Mouse (Mus musculus) neural tube, embryonic 15.5 days (tissue): ENCODE results near the gene Dtl. TPM values are rescaled to one million over a fixed set of nuclear protein-coding genes. Genes with fewer than 3 reads are reported as not detected.

Experiments
- ATAC-seq: fragments of 200-750 bp; cut with Nextera tagmentation; 2 replicates; pipeline ENCODE4 v1.8.0; 2017; ENCODE audit warnings: mild to moderate bottlenecking, moderate TSS enrichment, moderate library complexity; ENCODE audit not compliant: low FRiP score
- H3K27ac ChIP-seq: fragments of 300-500 bp; sonication (generic); replicated peaks from 2 replicates; pipeline ENCODE4 v1.5.1; 2015; ENCODE audit warnings: mild to moderate bottlenecking, inconsistent platforms
- H3K27me3 ChIP-seq: fragments of 300-500 bp; sonication (generic); replicated peaks from 2 replicates; pipeline ENCODE4 v1.6.1; 2015; ENCODE audit warnings: inconsistent platforms
- H3K36me3 ChIP-seq: fragments of 300-500 bp; sonication (generic); 2 replicates; pipeline ENCODE4 v1.6.1; 2015; ENCODE audit warnings: inconsistent platforms
- H3K4me1 ChIP-seq: fragments of 300-500 bp; sonication (generic); 2 replicates; pipeline ENCODE4 v1.6.1; 2015; ENCODE audit warnings: inconsistent platforms
- H3K4me2 ChIP-seq: fragments of 300-500 bp; sonication (generic); 2 replicates; pipeline ENCODE4 v1.6.1; 2015; ENCODE audit warnings: inconsistent platforms, mild to moderate bottlenecking, moderate library complexity
- H3K4me3 ChIP-seq: fragments of 300-500 bp; sonication (generic); replicated peaks from 2 replicates; pipeline ENCODE4 v1.5.1; 2015; ENCODE audit warnings: mild to moderate bottlenecking, inconsistent platforms
- H3K9ac ChIP-seq: fragments of 300-500 bp; sonication (generic); replicated peaks from 2 replicates; pipeline ENCODE4 v1.6.1; 2015; ENCODE audit warnings: mild to moderate bottlenecking, inconsistent platforms
- H3K9me3 ChIP-seq: fragments of 300-500 bp; sonication (generic); replicated peaks from 2 replicates; pipeline ENCODE4 v1.6.1; 2016; ENCODE audit warnings: inconsistent platforms
- WGBS: fragments of 180-500 bp; shearing (Covaris S2); methylation state at CpG from one replicate; pipeline ENCODE4 v1.1.7; 2015; ENCODE audit warnings: mixed read lengths; 5-methylcytosine and 5-hydroxymethylcytosine counted together
- polyA plus RNA-seq: library from polyadenylated mRNA; unstranded; fragments of >200 nt; fragmentation: Nextera tagmentation; extraction: Ambion mirVana; gene quantifications from 2 replicates; pipeline ENCODE4 v1.2.1, GENCODE M21; 2015

The Dtl gene
- 5.4 and 16.3 TPM in 2 replicates for polyA plus RNA-seq

- H3K27me3 ChIP-seq, result no peaks in the 10 kb centered on the region
- H3K9me3 ChIP-seq, result no peaks in the 10 kb centered on the region
- H3K4me2 ChIP-seq, result peak within 1 kb of the TSS; percentile 99
- H3K4me3 ChIP-seq, result peak within 1 kb of the TSS; percentile 83
- H3K4me1 ChIP-seq, result peaks cover 33% of the 10 kb centered on the region
- peak within 1 kb of the TSS; percentile 67 for H3K9ac ChIP-seq
- H3K27ac ChIP-seq, result peak within 1 kb of the TSS; percentile 95
- peak; percentile 99 for ATAC-seq
- H3K36me3 ChIP-seq, result no peaks in the 10 kb centered on the region
- under 1% methylated on average over 69 of the region's 70 CpGs for WGBS
Measured at GRCm38 (mm10) chr1:191575458-191576247, at the start of gene Dtl, which contains the start of gene Ints7. Gene Dtl (minus strand): TSS chr1:191575544. Gene Ints7 (plus strand): TSS chr1:191575636.

GRCm38 (mm10) chr1:191625026-191625425 is 49.7 kb upstream of the Dtl start:
- H3K27me3 ChIP-seq, result no peaks in the 10 kb centered on the region
- H3K4me3 ChIP-seq, result no peak overlapping the region
- ATAC-seq, result no peak
- H3K4me2 ChIP-seq, result no peak overlapping the region
- H3K9ac ChIP-seq, result no peak overlapping the region
- no peak overlapping the region for H3K27ac ChIP-seq
- H3K4me1 ChIP-seq, result no peaks in the 10 kb centered on the region
- H3K36me3 ChIP-seq, result peaks cover 21% of the 10 kb centered on the region
- H3K9me3 ChIP-seq, result no peaks in the 10 kb centered on the region
- WGBS, result 75% methylated on average over 6 of the region's 6 CpGs

- no peaks in the 10 kb centered on the region for H3K9me3 ChIP-seq
- H3K27ac ChIP-seq, result no peak overlapping the region
- H3K36me3 ChIP-seq, result peaks cover 26% of the 10 kb centered on the region
- no peaks in the 10 kb centered on the region for H3K4me1 ChIP-seq
- WGBS, result 75% methylated on average over 6 of the region's 6 CpGs
- no peak overlapping the region for H3K4me3 ChIP-seq
- no peaks in the 10 kb centered on the region for H3K27me3 ChIP-seq
- no peak overlapping the region for H3K9ac ChIP-seq
- ATAC-seq, result no peak
- H3K4me2 ChIP-seq, result no peak overlapping the region
Measured at GRCm38 (mm10) chr1:191624492-191624891, 49.1 kb upstream of the Dtl start.

- ATAC-seq, result no peak
- H3K4me2 ChIP-seq, result no peak overlapping the region
- H3K9ac ChIP-seq, result no peak overlapping the region
- H3K36me3 ChIP-seq, result peaks cover 42% of the 10 kb centered on the region
- H3K27me3 ChIP-seq, result no peaks in the 10 kb centered on the region
- WGBS, result 94% methylated on average over 8 of the region's 8 CpGs
- no peak overlapping the region for H3K27ac ChIP-seq
- H3K4me3 ChIP-seq, result no peak overlapping the region
- H3K4me1 ChIP-seq, result no peaks in the 10 kb centered on the region
- no peaks in the 10 kb centered on the region for H3K9me3 ChIP-seq
Measured at GRCm38 (mm10) chr1:191622801-191623200, 47.5 kb upstream of the Dtl start.

GRCm38 (mm10) chr1:191621096-191621495 is 45.8 kb upstream of the Dtl start:
- Histone ChIP-seq H3K9me3 (no peaks in the 10 kb centered on the region), H3K4me2 (no peak overlapping the region), H3K9ac (no peak overlapping the region), H3K27me3 (no peaks in the 10 kb centered on the region), H3K4me1 (no peaks in the 10 kb centered on the region), H3K27ac (no peak overlapping the region), H3K4me3 (no peak overlapping the region), H3K36me3 (peaks cover 58% of the 10 kb centered on the region)
- 97% methylated on average over 8 of the region's 8 CpGs for WGBS
- no peak for ATAC-seq

- Histone ChIP-seq H3K27me3 (no peaks in the 10 kb centered on the region), H3K4me1 (no peaks in the 10 kb centered on the region), H3K4me2 (no peak overlapping the region), H3K9me3 (no peaks in the 10 kb centered on the region), H3K4me3 (no peak overlapping the region), H3K36me3 (peaks cover 81% of the 10 kb centered on the region), H3K9ac (no peak overlapping the region), H3K27ac (no peak overlapping the region)
- 91% methylated on average over 12 of the region's 12 CpGs for WGBS
- ATAC-seq, result no peak
Measured at GRCm38 (mm10) chr1:191618067-191618766, 42.9 kb upstream of the Dtl start.

- 94% methylated on average over 3 of the region's 3 CpGs for WGBS
- Histone ChIP-seq H3K4me2 (no peak overlapping the region), H3K27ac (no peak overlapping the region), H3K4me1 (no peaks in the 10 kb centered on the region), H3K9me3 (no peaks in the 10 kb centered on the region), H3K9ac (no peak overlapping the region), H3K27me3 (no peaks in the 10 kb centered on the region), H3K36me3 (peaks cover 87% of the 10 kb centered on the region), H3K4me3 (no peak overlapping the region)
- ATAC-seq, result no peak
Measured at GRCm38 (mm10) chr1:191617589-191617988, 42.2 kb upstream of the Dtl start.

GRCm38 (mm10) chr1:191616245-191616644 is 40.9 kb upstream of the Dtl start:
- Histone ChIP-seq H3K27me3 (no peaks in the 10 kb centered on the region), H3K4me2 (no peak overlapping the region), H3K9me3 (no peaks in the 10 kb centered on the region), H3K9ac (no peak overlapping the region), H3K4me3 (no peak overlapping the region), H3K36me3 (peaks cover 88% of the 10 kb centered on the region), H3K27ac (no peak overlapping the region), H3K4me1 (no peaks in the 10 kb centered on the region)
- ATAC-seq, result no peak
- 69% methylated on average over 8 of the region's 8 CpGs for WGBS

- Histone ChIP-seq H3K27ac (no peak overlapping the region), H3K4me2 (no peak overlapping the region), H3K27me3 (no peaks in the 10 kb centered on the region), H3K36me3 (peaks cover 85% of the 10 kb centered on the region), H3K9ac (no peak overlapping the region), H3K9me3 (no peaks in the 10 kb centered on the region), H3K4me3 (no peak overlapping the region), H3K4me1 (no peaks in the 10 kb centered on the region)
- no peak for ATAC-seq
- 90% methylated on average over 16 of the region's 16 CpGs for WGBS
Measured at GRCm38 (mm10) chr1:191612877-191613276, 37.5 kb upstream of the Dtl start.

GRCm38 (mm10) chr1:191611686-191612085 is 36.3 kb upstream of the Dtl start:
- ATAC-seq, result no peak

GRCm38 (mm10) chr1:191610357-191610756 is 35.0 kb upstream of the Dtl start:
- H3K4me1 ChIP-seq, result no peaks in the 10 kb centered on the region
- 96% methylated on average over 7 of the region's 7 CpGs for WGBS

More at GRCm38 (mm10) chr1:191611686-191612085, 36.3 kb upstream of the Dtl start:
- H3K4me3 ChIP-seq, result no peak overlapping the region
- H3K27ac ChIP-seq, result no peak overlapping the region
- no peaks in the 10 kb centered on the region for H3K4me1 ChIP-seq
- no peak overlapping the region for H3K9ac ChIP-seq
- 91% methylated on average over 9 of the region's 9 CpGs for WGBS
- H3K4me2 ChIP-seq, result no peak overlapping the region
- peaks cover 86% of the 10 kb centered on the region for H3K36me3 ChIP-seq
- H3K9me3 ChIP-seq, result no peaks in the 10 kb centered on the region
- no peaks in the 10 kb centered on the region for H3K27me3 ChIP-seq

GRCm38 (mm10) chr1:191609578-191609977 is 34.2 kb upstream of the Dtl start:
- no peak overlapping the region for H3K9ac ChIP-seq
- 81% methylated on average over 1 of the region's 1 CpGs for WGBS
- no peak overlapping the region for H3K4me3 ChIP-seq
- peaks cover 83% of the 10 kb centered on the region for H3K36me3 ChIP-seq
- H3K27ac ChIP-seq, result no peak overlapping the region
- no peaks in the 10 kb centered on the region for H3K27me3 ChIP-seq
- H3K4me1 ChIP-seq, result no peaks in the 10 kb centered on the region
- H3K4me2 ChIP-seq, result no peak overlapping the region
- no peaks in the 10 kb centered on the region for H3K9me3 ChIP-seq
- ATAC-seq, result no peak

More at GRCm38 (mm10) chr1:191610357-191610756, 35.0 kb upstream of the Dtl start:
- no peak overlapping the region for H3K4me2 ChIP-seq
- no peak overlapping the region for H3K27ac ChIP-seq
- no peaks in the 10 kb centered on the region for H3K9me3 ChIP-seq
- H3K27me3 ChIP-seq, result no peaks in the 10 kb centered on the region
- no peak overlapping the region for H3K9ac ChIP-seq
- H3K4me3 ChIP-seq, result no peak overlapping the region
- H3K36me3 ChIP-seq, result peaks cover 85% of the 10 kb centered on the region
- no peak for ATAC-seq
